21 mouse cellular contexts compared by ENCODE assay signal in the genomic region with DNA sequence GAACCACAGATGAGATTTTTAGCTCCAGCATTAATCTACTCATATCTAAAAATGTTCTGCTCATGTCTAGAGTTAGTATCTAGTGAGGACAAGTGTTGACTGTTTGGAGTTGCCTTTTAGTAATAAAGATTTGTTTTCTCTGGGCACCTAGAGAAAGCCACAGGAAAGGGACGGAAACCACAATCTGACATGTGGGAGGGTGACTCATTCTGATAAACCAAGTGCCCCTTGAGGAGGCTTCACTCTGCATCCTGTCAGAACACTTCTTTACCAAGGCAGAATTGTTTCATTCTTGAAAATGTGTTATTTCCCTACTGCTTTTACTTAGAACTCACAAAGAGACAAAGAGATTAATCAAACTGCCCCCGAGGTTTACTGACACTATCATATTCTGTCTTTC.
A peak's percentile ranks its signal among the peaks of the same experiment; 100 is the strongest.
DNase-seq lines count a peak whose midpoint lies in the region; ATAC-seq and TF ChIP-seq lines count a peak whose summit lies in the region.
"Had no signal": no experiment of that assay in that cellular context is flagged by ENCODE, and none has a peak within 500 bp of the region (broad histone marks: within the 10 kb centered on the region; RNA-seq: fewer than 3 reads in every experiment).

No protein-coding gene starts in this region.

- no peaks in the 10 kb centered on the region for H3K79me2 ChIP-seq in C2C12 (ENCODE audit: control insufficient read depth, insufficient read depth)
- H3K79me2 ChIP-seq in CH12.LX (replicated peaks; ENCODE audit: control insufficient read depth, extremely low read depth, insufficient read depth, poor library complexity, severe bottlenecking): no peaks in the 10 kb centered on the region

- H3K9me3 ChIP-seq in CH12.LX (replicated peaks; ENCODE audit: low read length): no peaks in the 10 kb centered on the region
- H3K9me3 ChIP-seq: heart, embryonic 12.5 days; hindbrain, embryonic 15.5 days; midbrain, embryonic 12.5 days had no signal

- TF ChIP-seq POLR2A in CH12.LX (IDR thresholded peaks at IDR 0.05; ENCODE audit: low read depth, low read length): no peak

- H3K27me3 ChIP-seq in C2C12 (ENCODE audit: control insufficient read depth, insufficient read depth, insufficient read length) (no peaks in the 10 kb centered on the region), CH12.LX (replicated peaks) (no peaks in the 10 kb centered on the region)
- H3K27me3 ChIP-seq: heart, embryonic 12.5 days; hindbrain, embryonic 15.5 days; midbrain, embryonic 12.5 days had no signal

- TF ChIP-seq EP300 in CH12.LX (IDR thresholded peaks at IDR 0.05; ENCODE audit: low read length): peak; percentile 87

- H3K4me2 ChIP-seq in CH12.LX (ENCODE audit: insufficient read depth, low read depth, poor library complexity, severe bottlenecking): no peak overlapping the region
- H3K4me2 ChIP-seq: heart, embryonic 12.5 days; hindbrain, embryonic 15.5 days; midbrain, embryonic 12.5 days had no signal

- no peak overlapping the region for H3K9ac ChIP-seq in CH12.LX (ENCODE audit: insufficient read depth, low read depth)
- H3K9ac ChIP-seq: heart, embryonic 12.5 days; hindbrain, embryonic 15.5 days; midbrain, embryonic 12.5 days had no signal

- in situ Hi-C loops in CH12.LX (cut with MboI; ENCODE audit: low pct_ligation_motif_present, low pct_unique_long_range_greater_than_20kb, low sequenced_read_pairs): loop anchor here (25.0 kb wide), 1 partner anchor 812 kb away; no protein-coding TSS in a partner anchor

- peak; percentile 59 for DNase-seq in CH12.LX (ENCODE audit: extremely low read depth)
- peak; percentile 38 for DNase-seq in c-Kit-positive CD71-negative TER-119-negative erythroid progenitor cells, embryonic 14.5 days (ENCODE audit: low read depth)
- DNase-seq in retina, embryonic 14.5 days (ENCODE audit: low spot score): no peak
- no peak for DNase-seq in layer of hippocampus, postnatal 25 days (ENCODE audit: extremely low spot score in 1 of 2, low spot score in 1 of 2)
- no peak for DNase-seq in spleen, adult 18-20 months
- no peak for DNase-seq in spleen, postnatal 4 days (ENCODE audit: low spot score in 2 of 2)
- DNase-seq: cerebellum, postnatal 10 days; embryo, embryonic 11 days; gastrocnemius, postnatal 25 days; heart, postnatal 14 days; kidney, adult 11 months; liver; thymus, postnatal 4 days had no signal

- TF ChIP-seq CTCF in C2C12 (IDR thresholded peaks at IDR 0.05; ENCODE audit: control insufficient read depth, insufficient read depth, insufficient read length) (no peak), CH12.LX (conservative IDR thresholded peaks at IDR 0.05 in 1 of 2, IDR thresholded peaks at IDR 0.05 in 1 of 2; ENCODE audit: low read depth in 2 of 2, low read length in 2 of 2) (no peak)

- dilution Hi-C loops in CH12.LX (cut with MboI; ENCODE audit: extremely low pct_ligation_motif_present, extremely low pct_unique_long_range_greater_than_20kb, low sequenced_read_pairs): no loop called here

- H3ac ChIP-seq in C2C12 (ENCODE audit: control insufficient read depth, insufficient read length, low read depth): no peak overlapping the region

- H3K79me3 ChIP-seq in C2C12 (ENCODE audit: low read depth): no peaks in the 10 kb centered on the region

- ATAC-seq in megakaryocyte, adult 5-6 weeks (ENCODE audit: poor library complexity, severe bottlenecking): peak; percentile 70
- ATAC-seq: forebrain, embryonic 16.5 days had no signal

- H3K4me3 ChIP-seq in C2C12 (ENCODE audit: insufficient read depth, poor library complexity, severe bottlenecking) (no peak overlapping the region), CH12.LX (replicated peaks in 1 of 3; ENCODE audit: low read depth in 2 of 3, low read length in 2 of 3, poor library complexity in 1 of 3) (no peak overlapping the region)
- H3K4me3 ChIP-seq: heart, embryonic 12.5 days; hindbrain, embryonic 15.5 days; layer of hippocampus, adult 2 months; midbrain, embryonic 12.5 days had no signal

- H3K36me3 ChIP-seq in C2C12 (ENCODE audit: control insufficient read depth, insufficient read depth) (no peaks in the 10 kb centered on the region), CH12.LX (replicated peaks in 1 of 2; ENCODE audit: control insufficient read depth in 1 of 2, insufficient read depth in 1 of 2, low read length in 1 of 2) (no peaks in the 10 kb centered on the region)
- H3K36me3 ChIP-seq: heart, embryonic 12.5 days; hindbrain, embryonic 15.5 days; midbrain, embryonic 12.5 days had no signal

- H3K27ac ChIP-seq in CH12.LX (ENCODE audit: insufficient read depth, low read depth): no peak overlapping the region
- H3K27ac ChIP-seq: hindbrain, embryonic 15.5 days; kidney, postnatal 0 days; layer of hippocampus, adult 2 months; midbrain, embryonic 12.5 days had no signal

- TF ChIP-seq RAD21 in CH12.LX (IDR thresholded peaks at IDR 0.05; ENCODE audit: low read depth, low read length): no peak

- peaks cover 0 to 9% of the 10 kb centered on the region in 2 experiments; a peak in 2 of 4 replicates for H3K4me1 ChIP-seq in CH12.LX (ENCODE audit: control insufficient read depth in 1 of 2, insufficient read depth in 2 of 2)
- H3K4me1 ChIP-seq: heart, embryonic 12.5 days; hindbrain, embryonic 15.5 days; midbrain, embryonic 12.5 days had no signal

TF ChIP-seq in C2C12, 6 proteins besides CTCF, POLR2A, EP300 and RAD21:
- no peak for TF ChIP-seq USF1 (IDR thresholded peaks at IDR 0.05; ENCODE audit: low read depth)
- no peak for TF ChIP-seq MAX (IDR thresholded peaks at IDR 0.05)
- no peak for TF ChIP-seq CEBPB (IDR thresholded peaks at IDR 0.05; ENCODE audit: low read depth)
- peak; percentile 62 for TF ChIP-seq FOSL1 (IDR thresholded peaks at IDR 0.05; ENCODE audit: insufficient read depth, low read length, poor library complexity, severe bottlenecking)
- TF ChIP-seq MYOD1 (IDR thresholded peaks at IDR 0.05; ENCODE audit: control insufficient read depth, insufficient read length, low read depth): no peak
- no peak for TF ChIP-seq MYOG (IDR thresholded peaks at IDR 0.05; ENCODE audit: control insufficient read depth, extremely low read depth, insufficient read length)
TF ChIP-seq in C2C12: peak in this region for 1.

TF ChIP-seq in CH12.LX, 34 proteins besides CTCF, POLR2A, EP300 and RAD21:
- no peak for TF ChIP-seq USF2 (conservative IDR thresholded peaks at IDR 0.05; ENCODE audit: low read depth, low read length)
- peak; percentile 81 for TF ChIP-seq JUND (conservative IDR thresholded peaks at IDR 0.05; ENCODE audit: low read depth, low read length)
- peak; percentile 86 for TF ChIP-seq IRF4 (IDR thresholded peaks at IDR 0.05; ENCODE audit: low read depth, low read length)
- no peak for TF ChIP-seq USF1 (IDR thresholded peaks at IDR 0.05; ENCODE audit: low read depth, low read length)
- peak; percentile 67 for TF ChIP-seq JUN (IDR thresholded peaks at IDR 0.05; ENCODE audit: insufficient read depth, low read depth, low read length)
- TF ChIP-seq MAFK (IDR thresholded peaks at IDR 0.05; ENCODE audit: insufficient replicate concordance, low read length): peak; percentile 75
- TF ChIP-seq POLR2AphosphoS2 (IDR thresholded peaks at IDR 0.05; ENCODE audit: low read depth, low read length): no peak
- TF ChIP-seq BHLHE40 (IDR thresholded peaks at IDR 0.05; ENCODE audit: low read depth, low read length): peak; percentile 43; the same call in 1 of the 2 replicates
- TF ChIP-seq MYC (IDR thresholded peaks at IDR 0.05; ENCODE audit: low read depth, low read length): 0 out of 2 replicates have a peak, but pooled peaks have one; percentile 18
- TF ChIP-seq CHD2 (IDR thresholded peaks at IDR 0.05; ENCODE audit: low read length): no peak
- 0 out of 2 replicates have a peak, but pooled peaks have one; percentile 16 for TF ChIP-seq ETS1 (conservative IDR thresholded peaks at IDR 0.05; ENCODE audit: low read depth, low read length)
- no peak for TF ChIP-seq ZMIZ1 (IDR thresholded peaks at IDR 0.05; ENCODE audit: low read depth, low read length)
- no peak for TF ChIP-seq MAX (IDR thresholded peaks at IDR 0.05; ENCODE audit: low read length)
- TF ChIP-seq ZKSCAN1 (IDR thresholded peaks at IDR 0.05; ENCODE audit: borderline replicate concordance, low read depth, low read length): no peak
- no peak for TF ChIP-seq PAX5 (IDR thresholded peaks at IDR 0.05; ENCODE audit: low read length)

Comparison
In these comparisons a context has a peak if more than half of its experiments do, and no peak if none do; other contexts are left out.
1. DNase-seq: peak in CH12.LX (single experiment) and c-Kit-positive CD71-negative TER-119-negative erythroid progenitor cells, embryonic 14.5 days (single experiment); none in retina, embryonic 14.5 days (single experiment), layer of hippocampus, postnatal 25 days (0 of 2), spleen, adult 18-20 months (0 of 2) and spleen, postnatal 4 days (0 of 2).